Mouse (Mus musculus) macrophage (primary cell): ENCODE data around the gene Tbxas1. TPM values are rescaled to one million over a fixed set of nuclear protein-coding genes. Genes with fewer than 3 reads are reported as not detected.

Experiments
- H3K27ac ChIP-seq: fragments of 350-480 bp; formaldehyde crosslinking; 2 replicates; pipeline ENCODE4 v1.9.0; 2021
- H3K36me3 ChIP-seq: fragments of 350-480 bp; formaldehyde crosslinking; 2 replicates; pipeline ENCODE4 v1.9.0; 2021; ENCODE audit errors: inconsistent target
- H3K4me3 ChIP-seq: fragments of 350-480 bp; formaldehyde crosslinking; 2 replicates; pipeline ENCODE4 v1.9.0; 2021; ENCODE audit errors: inconsistent target
- H3K79me2 ChIP-seq: fragments of 350-480 bp; formaldehyde crosslinking; 2 replicates; pipeline ENCODE4 v1.9.0; 2021; ENCODE audit errors: inconsistent target
- WGBS: methylation state at CpG from one replicate; pipeline ENCODE4 v1.1.7; 2026; ENCODE audit warnings: inconsistent platforms; ENCODE audit not compliant: missing documents; 5-methylcytosine and 5-hydroxymethylcytosine counted together
- polyA plus RNA-seq: library from polyadenylated mRNA; stranded (reverse); fragments of 250-400 nt; gene quantifications from 3 replicates; pipeline ENCODE4 v1.2.4, GENCODE M21; 2018; ENCODE audit warnings: inconsistent platforms

Tbxas1 gene
- polyA plus RNA-seq, 1 experiment from 2014 or later = 131 TPM

GRCm38 (mm10) chr6:39050836-39051235, 175.6 kb downstream of the Tbxas1 start:
- Histone ChIP-seq H3K36me3 (peaks cover 55% of the 10 kb centered on the region), H3K4me3 (no peak overlapping the region), H3K79me2 (no peaks in the 10 kb centered on the region), H3K27ac (no peak overlapping the region)
- WGBS = 92% methylated on average over 6 of the region's 6 CpGs

GRCm38 (mm10) chr6:39051799-39052556, 176.8 kb downstream of the Tbxas1 start:
- H3K79me2 ChIP-seq = no peaks in the 10 kb centered on the region
- H3K4me3 ChIP-seq = no peak overlapping the region
- peaks cover 49% of the 10 kb centered on the region for H3K36me3 ChIP-seq
- no peak overlapping the region for H3K27ac ChIP-seq
- 73% methylated on average over 8 of the region's 9 CpGs for WGBS

- Histone ChIP-seq H3K36me3 (peaks cover 52% of the 10 kb centered on the region), H3K79me2 (no peaks in the 10 kb centered on the region), H3K4me3 (no peak overlapping the region), H3K27ac (no peak overlapping the region)
- 100% methylated on average over 4 of the region's 4 CpGs for WGBS
Measured at GRCm38 (mm10) chr6:39052636-39053035, 177.4 kb downstream of the Tbxas1 start.

GRCm38 (mm10) chr6:39054206-39054864, 179.1 kb downstream of the Tbxas1 start:
- Histone ChIP-seq H3K79me2 (no peaks in the 10 kb centered on the region), H3K36me3 (peaks cover 47% of the 10 kb centered on the region), H3K4me3 (no peak overlapping the region), H3K27ac (no peak overlapping the region)
- WGBS = 70% methylated on average over 13 of the region's 13 CpGs

- WGBS = 81% methylated on average over 6 of the region's 6 CpGs
- Histone ChIP-seq H3K79me2 (no peaks in the 10 kb centered on the region), H3K27ac (no peak overlapping the region), H3K36me3 (peaks cover 48% of the 10 kb centered on the region), H3K4me3 (no peak overlapping the region)
Measured at GRCm38 (mm10) chr6:39054878-39055508, 179.8 kb downstream of the Tbxas1 start.

- Histone ChIP-seq H3K79me2 (no peaks in the 10 kb centered on the region), H3K27ac (no peak overlapping the region), H3K4me3 (no peak overlapping the region), H3K36me3 (peaks cover 49% of the 10 kb centered on the region)
- WGBS = 34% methylated on average over 7 of the region's 7 CpGs
Measured at GRCm38 (mm10) chr6:39055831-39056261, 180.6 kb downstream of the Tbxas1 start.

- Histone ChIP-seq H3K36me3 (peaks cover 49% of the 10 kb centered on the region), H3K79me2 (no peaks in the 10 kb centered on the region), H3K27ac (no peak overlapping the region), H3K4me3 (no peak overlapping the region)
- 25% methylated on average over 1 of the region's 1 CpGs for WGBS
Measured at GRCm38 (mm10) chr6:39057161-39057560, 182.0 kb downstream of the Tbxas1 start.

- Histone ChIP-seq H3K36me3 (peaks cover 48% of the 10 kb centered on the region), H3K79me2 (no peaks in the 10 kb centered on the region), H3K27ac (no peak overlapping the region), H3K4me3 (no peak overlapping the region)
- 100% methylated on average over 2 of the region's 3 CpGs for WGBS
Measured at GRCm38 (mm10) chr6:39058389-39058788, 183.2 kb downstream of the Tbxas1 start.

GRCm38 (mm10) chr6:39058936-39059335, 183.7 kb downstream of the Tbxas1 start:
- H3K27ac ChIP-seq = no peak overlapping the region
- no peak overlapping the region for H3K4me3 ChIP-seq
- no peaks in the 10 kb centered on the region for H3K79me2 ChIP-seq
- 85% methylated on average over 3 of the region's 3 CpGs for WGBS
- peaks cover 51% of the 10 kb centered on the region for H3K36me3 ChIP-seq

- Histone ChIP-seq H3K27ac (no peak overlapping the region), H3K79me2 (no peaks in the 10 kb centered on the region), H3K4me3 (no peak overlapping the region), H3K36me3 (peaks cover 60% of the 10 kb centered on the region)
- WGBS = 67% methylated on average over 12 of the region's 12 CpGs
Measured at GRCm38 (mm10) chr6:39059547-39060497, 184.6 kb downstream of the Tbxas1 start.

GRCm38 (mm10) chr6:39061180-39061579, 186.0 kb downstream of the Tbxas1 start:
- Histone ChIP-seq H3K27ac (no peak overlapping the region), H3K79me2 (no peaks in the 10 kb centered on the region)

GRCm38 (mm10) chr6:39063541-39063940, 188.3 kb downstream of the Tbxas1 start:
- H3K4me3 ChIP-seq = no peak overlapping the region
- no peak overlapping the region for H3K27ac ChIP-seq
- WGBS = 16% methylated on average over 2 of the region's 2 CpGs
- no peaks in the 10 kb centered on the region for H3K79me2 ChIP-seq
- H3K36me3 ChIP-seq = peaks cover 63% of the 10 kb centered on the region

More at GRCm38 (mm10) chr6:39061180-39061579, 186.0 kb downstream of the Tbxas1 start:
- H3K36me3 ChIP-seq = peaks cover 71% of the 10 kb centered on the region
- 86% methylated on average over 4 of the region's 4 CpGs for WGBS
- H3K4me3 ChIP-seq = no peak overlapping the region

GRCm38 (mm10) chr6:39066935-39067578, 191.9 kb downstream of the Tbxas1 start:
- peaks cover 57% of the 10 kb centered on the region; the same call in 1 of the 2 replicates for H3K36me3 ChIP-seq
- no peak overlapping the region for H3K4me3 ChIP-seq
- WGBS = 64% methylated on average over 12 of the region's 12 CpGs
- H3K79me2 ChIP-seq = no peaks in the 10 kb centered on the region
- H3K27ac ChIP-seq = no peak overlapping the region

- Histone ChIP-seq H3K4me3 (no peak overlapping the region), H3K36me3 (peaks cover 59% of the 10 kb centered on the region), H3K79me2 (no peaks in the 10 kb centered on the region), H3K27ac (no peak overlapping the region)
- WGBS = 88% methylated on average over 5 of the region's 5 CpGs
Measured at GRCm38 (mm10) chr6:39072664-39073063, 197.5 kb downstream of the Tbxas1 start.
